Mouse (Mus musculus): ENCODE data around the gene Dip2c.

DNA sequence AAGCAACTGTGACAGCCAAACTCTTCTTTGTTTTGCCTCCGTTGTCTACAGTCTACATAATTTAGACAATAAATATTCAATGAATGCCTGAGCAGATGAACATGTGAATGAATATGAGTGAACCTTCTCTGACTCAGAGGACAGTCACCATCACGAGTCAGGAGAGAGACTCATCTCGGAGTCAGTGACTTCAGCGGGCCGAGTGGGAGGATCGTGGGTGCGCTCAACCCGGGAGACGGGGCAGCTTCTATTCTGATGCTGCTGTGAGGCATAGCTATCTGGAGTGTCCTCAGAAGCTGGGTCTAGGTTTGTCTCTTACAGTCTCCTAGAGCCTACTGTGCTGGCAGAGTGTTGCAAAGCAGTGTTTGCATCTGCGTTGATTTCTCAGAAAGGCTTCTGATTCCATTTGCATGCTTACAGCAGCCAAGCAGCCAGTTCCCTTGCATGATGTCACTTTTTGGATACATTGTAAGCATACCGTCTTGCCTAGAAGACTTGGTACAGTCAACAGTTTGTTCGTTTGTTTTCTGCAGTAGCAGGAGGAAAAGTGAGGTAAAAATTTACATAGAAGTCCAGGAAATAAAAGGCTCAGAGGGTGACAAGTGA is 36.6 kb upstream of the Dip2c start:
- TF ChIP-seq GATA1 (IDR thresholded peaks at IDR 0.05; ENCODE audit: borderline replicate concordance, low read length) (no peak), FLI1 (IDR thresholded peaks at IDR 0.05; ENCODE audit: low read length) (no peak)

Measured in megakaryocyte, embryonic 14.5 days (primary cell).